Mouse (Mus musculus) 416B (cell line): ENCODE measurements at regions not wholly inside any gene's neighbourhood (a gene's known extent, or its start where the extent isn't known, plus 50 kb on each side); places are given as distances from the start of the nearest gene placed in this dataset.
A peak's percentile ranks its signal among the peaks of the same experiment; 100 is the strongest.
"Not testable (repeated sequence)": the region's sequence is repeated elsewhere in the genome, so short reads cannot be mapped to it uniquely, and the experiment has no call there.

Experiments used
- DNase-seq: peaks from one replicate; pipeline ENCODE4 v3.0.0; 2011; ENCODE audit warnings: low read depth

- peak; percentile 3 for DNase-seq
These were observed 132.0 kb upstream of the Gadl1 start for GRCm38 (mm10) chr9:115777097-115777864.

GRCm38 (mm10) chr9:115778862-115779261, 130.4 kb upstream of the Gadl1 start:
- no peak for DNase-seq

GRCm38 (mm10) chr9:115799330-115799729, 109.9 kb upstream of the Gadl1 start:
- DNase-seq: no peak

- no peak for DNase-seq
These were observed 108.6 kb upstream of the Gadl1 start for GRCm38 (mm10) chr9:115800624-115801023.

- no peak for DNase-seq
These were observed 106.2 kb upstream of the Gadl1 start for GRCm38 (mm10) chr9:115803071-115803470.

- no peak for DNase-seq
These were observed 104.0 kb upstream of the Gadl1 start for GRCm38 (mm10) chr9:115805224-115805623.

- DNase-seq: no peak
These were observed 103.1 kb upstream of the Gadl1 start for GRCm38 (mm10) chr9:115806018-115806702.

- DNase-seq: no peak
These were observed 69.1 kb upstream of the Gadl1 start for GRCm38 (mm10) chr9:115840186-115840585.

GRCm38 (mm10) chr9:115840791-115841190, 68.5 kb upstream of the Gadl1 start:
- DNase-seq: no peak

GRCm38 (mm10) chr9:115841684-115842083, 67.6 kb upstream of the Gadl1 start:
- DNase-seq: no peak

- DNase-seq: no peak
These were observed 64.9 kb upstream of the Gadl1 start for GRCm38 (mm10) chr9:115844340-115844739.

GRCm38 (mm10) chr9:115845091-115845490, 64.2 kb upstream of the Gadl1 start:
- no peak for DNase-seq

GRCm38 (mm10) chr9:115847289-115848074, 61.8 kb upstream of the Gadl1 start:
- no peak for DNase-seq

- DNase-seq: not testable (repeated sequence)
These were observed 55.9 kb upstream of the Gadl1 start for GRCm38 (mm10) chr9:115853210-115853842.

- DNase-seq: no peak
These were observed 52.0 kb upstream of the Gadl1 start for GRCm38 (mm10) chr9:115857301-115857700.

- no peak for DNase-seq
These were observed 50.4 kb upstream of the Gadl1 start for GRCm38 (mm10) chr9:115858848-115859247.
